Mouse (Mus musculus) left cerebral cortex, postnatal 4 days (tissue): ENCODE results near the gene Mipol1. TPM values are rescaled to one million over a fixed set of nuclear protein-coding genes. Genes with fewer than 3 reads are reported as not detected.

ENCODE experiments used
- DNase-seq: peaks from one replicate; pipeline ENCODE4 v3.0.0-alpha.2; 2022
- intact Hi-C: fragments of 180-260 bp; cut with DNase I; formaldehyde crosslinking; loops from one replicate; pipeline ENCODE4 v1.15.1; 2025
- total RNA-seq, 2 experiments: library from RNA; stranded (reverse); gene quantifications; 2 replicates each; pipeline ENCODE4 v1.2.3; 2021

Mipol1 gene
- total RNA-seq, 2 experiments from 2014 or later, result 4.6 to 5.1 TPM

DNA sequence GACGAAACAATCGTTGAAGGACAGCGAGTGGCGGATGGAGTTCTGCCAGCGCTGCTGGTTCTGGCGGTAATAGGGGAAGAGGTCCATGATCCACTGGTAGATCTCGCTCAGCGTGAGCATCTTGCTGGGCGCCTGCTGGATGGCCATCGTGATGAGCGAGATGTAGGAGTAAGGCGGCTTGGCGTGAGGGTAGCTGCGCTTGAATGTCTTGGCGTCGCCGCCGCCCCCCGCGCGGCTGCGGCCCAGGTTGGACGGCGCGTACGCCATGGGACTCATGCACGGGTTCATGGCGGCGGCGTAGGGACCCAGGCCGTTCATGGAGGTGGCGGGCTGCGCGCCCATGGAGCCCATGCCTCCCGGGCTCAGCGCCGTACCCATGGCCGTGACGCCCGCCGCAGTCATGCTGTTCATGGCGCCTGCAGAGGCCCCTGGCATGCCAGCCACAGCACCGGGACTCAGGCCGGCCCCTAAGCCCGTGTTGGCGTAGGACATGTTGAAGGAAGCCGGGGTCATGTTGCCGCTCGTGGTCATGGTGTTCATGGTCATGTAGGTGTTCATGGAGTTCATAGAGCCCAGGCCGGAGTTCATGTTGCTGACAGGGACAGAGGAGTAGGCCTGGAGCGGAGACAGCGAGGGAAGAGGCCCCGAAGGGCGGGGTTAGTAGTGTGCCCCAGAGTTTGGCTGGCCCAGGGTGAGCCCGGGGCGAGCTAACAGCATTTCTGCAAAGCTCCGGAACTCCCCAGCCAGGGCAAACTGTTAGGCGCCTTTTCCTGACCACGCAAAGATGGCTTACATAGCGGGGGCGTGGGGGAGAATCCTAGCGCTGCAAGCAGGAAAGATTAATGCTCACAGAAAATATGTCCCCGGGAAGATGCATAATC lies 312.8 kb downstream of the Mipol1 start:
- intact Hi-C loops, result no loop called here
- no peak for DNase-seq

GRCm38 (mm10) chr12:57543627-57543991 lies 313.4 kb downstream of the Mipol1 start:
- no peak for DNase-seq
- intact Hi-C loops, result no loop called here

DNA sequence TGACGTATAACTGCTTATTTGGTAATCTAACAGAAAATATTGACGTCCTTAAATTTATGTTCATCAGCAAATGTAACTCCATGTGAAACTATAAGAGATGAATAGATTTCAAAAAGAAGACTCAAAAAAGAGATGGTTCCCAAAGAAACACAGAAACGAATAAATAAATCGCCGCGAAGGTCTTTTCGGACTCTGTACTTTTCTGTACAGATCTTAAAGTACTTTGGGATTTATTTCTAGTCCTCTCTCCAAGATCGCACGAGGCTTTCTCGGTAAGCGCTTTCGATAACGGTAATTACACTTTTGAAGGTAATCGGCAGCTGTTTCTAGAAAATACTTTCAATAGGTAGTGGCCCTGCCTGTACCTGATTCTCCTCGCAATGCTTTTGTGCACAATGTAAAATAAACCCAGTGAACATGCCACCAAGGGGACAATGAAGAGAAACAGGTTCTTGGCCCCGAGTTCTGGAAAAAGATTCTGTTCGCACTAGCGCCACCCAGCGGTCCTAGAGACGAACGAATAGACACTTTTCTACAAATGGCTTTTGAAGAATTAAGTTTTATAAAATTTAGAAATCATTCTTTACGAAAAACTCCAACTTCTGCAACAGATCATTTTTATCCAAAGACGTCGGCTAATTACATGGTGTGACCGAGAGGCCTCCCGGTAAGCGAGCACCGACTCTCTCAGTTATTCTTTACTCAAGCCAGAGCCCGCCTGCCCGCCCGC lies 314.6 kb downstream of the Mipol1 start:
- DNase-seq, result peak; percentile 70
- intact Hi-C loops, result no loop called here

- intact Hi-C loops, result no loop called here
- no peak for DNase-seq
These were observed 315.4 kb downstream of the Mipol1 start for GRCm38 (mm10) chr12:57545371-57546241.

Other genes with a start within 250 kb of the Mipol1 start
- gene Slc25a21, start 33.0 kb upstream of the Mipol1 start, total RNA-seq, result under 1 TPM in 1 of 2 experiments, not detected in 1; 0.32 TPM
- 10 to 100 TPM; 13.4 to 14.3 TPM for gene Prps1l3, start within 50 bp of the Mipol1 start, total RNA-seq